Mouse (Mus musculus) thymus, postnatal 36 days (tissue): ENCODE results near the gene Nup160.
A peak's percentile ranks its signal among the peaks of the same experiment; 100 is the strongest.

Source experiments
- DNase-seq, 2 experiments: peaks; one replicate each; pipeline ENCODE4 v3.0.0; 2022; ENCODE audit warnings: mixed read lengths in 2 of 2

The Nup160 gene

DNA sequence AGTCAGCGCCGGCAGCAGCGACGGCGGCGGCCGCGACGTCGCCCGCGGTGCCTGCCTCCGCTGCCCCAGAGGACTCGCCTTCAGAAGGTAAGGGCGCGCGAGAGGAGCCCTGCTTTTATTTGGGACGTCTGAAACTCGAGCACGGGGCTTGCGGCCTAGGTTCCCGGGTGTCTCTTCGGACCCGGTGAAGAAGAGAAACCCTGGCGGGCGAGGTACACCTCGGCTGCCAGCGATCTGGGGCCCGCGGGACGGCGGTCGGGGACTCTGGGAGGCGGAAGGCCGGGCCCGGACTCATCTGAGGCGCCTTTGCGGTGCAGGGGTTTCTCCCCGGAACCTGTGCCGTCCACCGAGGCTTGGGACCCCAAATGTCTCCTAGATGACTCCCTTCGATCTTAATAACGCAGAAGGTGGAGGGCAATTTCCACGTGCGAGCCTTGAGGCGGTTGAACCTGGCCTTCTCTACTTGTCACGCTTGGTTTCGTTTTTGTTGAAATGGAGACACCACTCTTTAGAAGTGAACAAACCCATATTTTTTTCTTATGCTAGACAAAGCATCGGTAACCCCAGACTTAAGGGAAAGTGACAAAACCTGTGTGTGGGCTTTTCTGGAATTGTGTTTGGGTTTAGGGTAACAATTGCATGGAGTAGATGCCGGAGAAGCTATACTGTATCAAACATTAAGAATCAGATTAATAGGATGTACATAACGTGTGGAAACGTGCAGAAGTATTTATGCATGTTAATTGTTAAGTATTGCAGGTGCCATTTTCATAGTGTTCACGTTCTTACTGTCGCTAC is 68.9 kb downstream of the Nup160 start:
- no peak for DNase-seq

DNA sequence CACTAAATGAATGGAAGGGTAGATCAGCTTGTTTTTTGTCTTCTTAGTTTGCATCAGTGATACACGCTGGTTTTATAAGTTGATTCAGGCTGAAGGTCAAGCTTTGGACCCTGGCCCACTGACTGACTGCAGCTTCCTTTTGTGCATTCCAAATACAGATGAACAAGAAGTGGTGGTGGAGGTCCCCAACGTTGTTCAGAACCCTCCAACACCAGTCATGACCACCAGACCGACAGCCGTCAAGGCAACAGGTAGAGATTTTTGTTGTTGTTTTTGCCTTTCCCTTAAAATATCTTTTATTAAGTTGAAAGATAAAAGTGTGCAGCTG is 69.5 kb downstream of the Nup160 start:
- no peak for DNase-seq

DNA sequence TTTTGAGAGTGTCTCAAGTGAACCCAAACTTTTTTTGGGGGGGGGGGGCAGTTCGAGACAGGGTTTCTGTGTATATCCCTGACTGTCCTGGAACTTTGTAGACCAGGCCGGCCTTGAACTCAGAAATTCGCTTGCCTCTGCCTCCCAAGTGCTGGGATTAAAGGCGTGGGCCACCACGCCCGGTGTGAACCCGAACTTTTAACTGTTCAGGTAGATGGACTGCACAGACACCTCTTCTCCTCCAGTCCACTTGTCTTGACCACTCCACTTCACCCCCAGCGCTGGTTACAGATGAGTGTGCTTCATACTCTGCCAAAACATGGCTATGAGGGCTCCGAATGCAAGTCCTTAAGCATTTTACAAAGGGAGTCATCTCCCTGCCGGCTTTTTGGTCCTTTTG is 70.1 kb downstream of the Nup160 start:
- DNase-seq = peak in 1 of 2 experiments; percentile 7

DNA sequence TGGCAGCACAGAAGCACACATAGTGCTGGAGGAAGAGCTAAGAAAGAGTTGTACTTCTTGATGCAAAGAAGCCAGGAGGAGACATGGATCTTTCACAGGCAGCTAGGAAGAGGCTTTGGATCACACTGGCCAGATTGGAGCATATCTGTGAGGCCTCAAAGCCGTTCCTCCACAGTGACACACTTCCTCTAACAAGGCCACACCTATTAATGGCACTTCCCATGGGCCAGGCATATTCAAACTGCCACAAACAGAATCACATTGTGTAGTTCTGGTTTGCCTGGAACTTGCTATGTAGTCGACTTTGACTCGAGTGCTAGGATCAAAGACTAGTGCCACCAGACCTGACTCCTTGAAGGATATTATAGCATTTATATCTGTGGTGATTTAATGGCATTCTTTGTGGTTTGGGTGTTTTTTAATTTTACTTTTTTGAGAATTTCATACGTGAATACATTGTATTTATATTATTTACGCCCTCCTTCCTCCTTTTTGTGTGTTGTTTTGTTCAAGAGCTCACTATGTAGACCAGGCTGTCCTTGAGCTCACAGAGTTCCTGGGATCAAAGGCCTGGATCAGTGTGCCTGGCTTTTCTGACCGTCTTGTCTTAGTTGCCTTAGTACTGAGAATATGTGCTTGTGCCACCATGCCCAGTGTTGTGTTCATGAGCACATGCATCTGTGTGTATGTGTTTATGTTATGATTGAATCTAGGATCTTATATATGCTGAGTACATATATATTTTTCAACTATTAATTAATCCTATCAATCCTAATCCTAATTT is 72.9 kb downstream of the Nup160 start:
- no peak for DNase-seq

DNA sequence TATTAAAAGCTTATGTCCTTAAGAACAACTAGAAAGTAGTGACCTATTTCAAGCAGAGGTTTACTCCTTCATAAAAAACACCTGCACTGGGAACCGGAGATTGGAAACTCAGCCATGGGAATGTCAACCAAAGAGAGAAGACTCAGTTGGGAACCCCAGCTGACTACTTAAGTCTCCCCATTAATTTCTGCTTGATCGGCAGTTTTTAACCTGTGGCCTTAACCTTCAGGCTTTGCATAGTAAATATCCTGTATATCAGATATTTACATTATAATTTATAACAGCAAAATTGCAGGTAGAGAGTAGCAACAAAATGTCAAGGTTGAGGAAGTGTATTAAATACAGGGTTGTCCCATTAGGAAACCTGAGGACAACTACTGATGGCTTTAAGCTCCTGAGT is 76.5 kb downstream of the Nup160 start:
- DNase-seq = no peak

DNA sequence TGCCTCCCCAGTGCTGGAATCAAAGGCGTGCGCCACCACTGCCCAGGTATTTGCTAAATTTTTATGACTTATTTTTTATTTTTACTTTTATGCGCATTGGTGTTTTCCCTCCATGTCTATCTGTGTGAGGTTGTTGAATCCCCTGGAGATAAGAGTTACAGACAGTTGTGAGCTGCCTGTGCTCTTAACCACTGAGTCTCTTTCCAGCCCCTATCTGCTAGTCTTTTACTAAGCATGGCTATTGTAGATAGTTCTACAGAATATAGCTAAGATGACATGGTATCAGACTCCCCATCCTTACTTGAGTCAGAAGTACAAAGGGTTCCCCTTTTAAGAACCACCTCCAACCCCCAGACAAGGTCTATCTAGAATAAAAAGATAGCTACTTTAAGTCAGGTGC is 77.2 kb downstream of the Nup160 start:
- no peak for DNase-seq

DNA sequence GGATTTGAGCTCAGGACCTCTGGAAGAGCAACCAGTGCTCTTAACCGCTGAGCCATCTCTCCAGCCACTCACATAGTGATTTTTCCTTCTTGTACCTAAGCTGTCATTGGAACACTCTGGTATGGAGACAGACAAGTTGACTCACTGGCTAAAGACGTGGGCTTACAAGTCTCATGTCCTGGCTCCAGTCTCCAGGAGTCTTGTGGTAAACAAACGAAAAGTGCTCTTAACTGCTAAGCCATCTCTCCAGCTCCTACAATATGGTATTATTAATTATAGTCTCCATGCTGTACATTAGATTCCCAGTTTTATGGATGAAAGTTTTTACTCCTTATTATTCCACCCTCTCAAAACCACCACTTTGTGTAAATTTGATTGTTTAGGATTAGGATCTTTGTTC is 88.1 kb downstream of the Nup160 start:
- no peak for DNase-seq

DNA sequence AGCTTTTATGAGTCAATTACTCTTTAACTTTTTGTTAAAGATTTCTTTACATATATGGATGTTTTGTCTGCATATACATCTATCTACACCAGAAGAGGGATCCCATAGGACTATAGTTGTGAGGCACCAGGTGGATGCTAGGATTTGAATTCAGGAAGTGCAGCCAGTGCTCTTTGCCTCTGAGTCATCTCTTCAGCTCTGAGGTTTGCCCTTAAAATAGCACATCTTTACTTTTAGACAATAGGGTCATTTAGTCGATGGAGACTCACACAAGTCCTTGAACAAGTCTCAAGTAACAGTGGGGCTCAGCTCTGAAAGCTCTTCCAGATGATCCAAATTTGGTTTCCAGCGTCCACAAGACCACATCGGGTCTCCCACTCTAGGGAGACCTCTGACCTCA is 104.3 kb downstream of the Nup160 start:
- no peak for DNase-seq

DNA sequence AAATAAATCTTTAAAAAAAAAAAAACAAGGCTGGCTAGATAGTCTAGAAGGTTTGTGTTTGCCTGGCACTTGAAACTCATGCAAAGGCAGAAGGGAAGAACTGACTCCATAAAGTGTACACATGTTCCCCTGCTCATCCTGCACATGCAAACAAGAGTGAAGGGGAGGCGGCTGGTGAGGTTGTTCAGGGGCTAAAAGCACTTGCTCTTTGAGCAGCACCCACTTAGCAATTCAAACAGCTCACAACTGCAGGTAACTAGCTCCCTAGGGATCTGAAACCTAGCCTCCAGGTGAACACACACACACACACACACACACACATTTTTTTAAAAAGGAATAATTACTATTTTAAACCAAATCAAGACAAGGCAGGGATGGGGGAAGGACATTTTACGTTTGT is 104.9 kb downstream of the Nup160 start:
- DNase-seq = no peak

DNA sequence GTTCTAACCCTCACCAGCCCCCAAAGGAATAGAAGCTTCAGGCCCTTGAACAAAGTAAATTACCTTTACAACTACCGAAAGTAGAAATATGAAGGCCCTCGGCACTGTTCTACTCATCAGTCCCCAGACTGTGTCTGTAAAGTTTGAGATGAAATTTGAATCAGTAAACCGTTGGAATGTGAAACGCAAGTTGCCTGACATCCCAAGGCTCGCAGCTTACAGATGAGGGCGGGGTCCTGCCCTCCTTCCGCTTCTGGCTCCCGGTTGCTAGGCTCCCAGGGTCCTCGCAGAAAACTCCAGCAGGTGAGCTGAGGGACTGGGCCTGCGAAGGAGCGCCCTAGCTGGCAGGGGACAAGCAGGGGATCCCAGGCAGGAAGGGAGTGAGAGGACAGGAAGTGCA is 105.4 kb downstream of the Nup160 start, which contains the start of gene Agbl2:
TSS of gene Agbl2 (plus strand) at position 270 of the 400 bp plus-strand sequence.
- peak; percentile 3 to 19 for DNase-seq

DNA sequence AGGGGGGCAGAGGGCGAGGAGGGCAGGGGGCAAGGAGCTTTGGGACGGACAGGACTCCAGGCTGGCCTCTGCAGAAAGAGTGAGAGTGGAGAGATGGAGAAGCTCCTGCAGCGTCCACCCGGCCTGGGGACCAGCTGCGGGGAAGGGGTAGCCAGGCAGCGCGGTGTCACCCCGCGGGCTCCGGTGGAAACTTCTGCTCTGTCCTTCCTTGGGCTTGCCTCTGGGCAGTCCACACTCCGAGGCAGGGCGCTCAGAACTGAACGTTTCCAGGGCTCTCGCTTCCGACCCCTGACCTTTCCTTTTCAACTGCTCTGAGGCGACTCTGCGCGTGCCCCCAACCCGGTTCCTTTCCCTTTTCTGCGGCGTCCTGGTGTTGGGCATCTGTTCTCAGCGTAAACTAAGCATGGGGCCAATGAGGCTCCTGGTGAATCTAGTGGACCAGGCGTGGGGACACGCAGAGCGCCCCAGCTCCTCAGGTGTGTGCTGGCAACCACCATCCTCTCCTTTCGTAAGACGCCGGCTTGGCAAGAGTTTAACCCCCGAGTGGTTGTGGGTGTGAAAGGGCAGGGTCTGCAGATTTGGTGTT is 106.0 kb downstream of the Nup160 start:
- peak in 1 of 2 experiments; percentile 8 for DNase-seq
